Mouse (Mus musculus) testis, adult 2 months (tissue): Measurements from ENCODE around the gene Auts2. TPM values are rescaled to one million over a fixed set of nuclear protein-coding genes. Genes with fewer than 3 reads are reported as not detected.

Source experiments
- H3K27ac ChIP-seq: fragments of 200-500 bp; 2 replicates; pipeline ENCODE4 v1.5.1; 2012; ENCODE audit warnings: low read depth, low read length; ENCODE audit not compliant: control insufficient read depth, insufficient read depth
- H3K27me3 ChIP-seq: fragments of 200-500 bp; 2 replicates; pipeline ENCODE4 v1.6.1; 2012; ENCODE audit warnings: mild to moderate bottlenecking, low read length, moderate library complexity; ENCODE audit not compliant: control insufficient read depth, insufficient read depth
- H3K36me3 ChIP-seq: fragments of 200-500 bp; 2 replicates; pipeline ENCODE4 v1.6.1; 2012; ENCODE audit warnings: mild to moderate bottlenecking, low read length; ENCODE audit not compliant: control insufficient read depth, insufficient read depth
- H3K4me1 ChIP-seq: fragments of 200-500 bp; 2 replicates; pipeline ENCODE4 v1.6.1; 2012; ENCODE audit warnings: low read length; ENCODE audit not compliant: control insufficient read depth, insufficient read depth
- H3K4me3 ChIP-seq: fragments of 200-500 bp; 2 replicates; pipeline ENCODE4 v1.5.1; 2012; ENCODE audit warnings: low read depth, mild to moderate bottlenecking, low read length, moderate library complexity, mixed read lengths; ENCODE audit not compliant: control insufficient read depth
- CTCF ChIP-seq: fragments of 200-500 bp; IDR thresholded peaks from 2 replicates; pipeline ENCODE4 v1.5.1; 2012; ENCODE audit warnings: low read depth, mild to moderate bottlenecking, inconsistent platforms, low read length, moderate library complexity; ENCODE audit not compliant: control insufficient read depth, insufficient read depth, insufficient replicate concordance
- POLR2A ChIP-seq: fragments of 200-500 bp; IDR thresholded peaks from 2 replicates; pipeline ENCODE4 v1.6.1; 2012; ENCODE audit warnings: low read depth, mild to moderate bottlenecking, inconsistent platforms, low read length, moderate library complexity; ENCODE audit not compliant: control insufficient read depth
- polyA plus RNA-seq: library from polyadenylated mRNA; depleted of rRNA; stranded (reverse); fragments of >200 nt; gene quantifications from 2 replicates; pipeline ENCODE4 v1.2.3, GENCODE M21; 2012

Gene Auts2
- polyA plus RNA-seq, 1 experiment, result 4.3 TPM

DNA sequence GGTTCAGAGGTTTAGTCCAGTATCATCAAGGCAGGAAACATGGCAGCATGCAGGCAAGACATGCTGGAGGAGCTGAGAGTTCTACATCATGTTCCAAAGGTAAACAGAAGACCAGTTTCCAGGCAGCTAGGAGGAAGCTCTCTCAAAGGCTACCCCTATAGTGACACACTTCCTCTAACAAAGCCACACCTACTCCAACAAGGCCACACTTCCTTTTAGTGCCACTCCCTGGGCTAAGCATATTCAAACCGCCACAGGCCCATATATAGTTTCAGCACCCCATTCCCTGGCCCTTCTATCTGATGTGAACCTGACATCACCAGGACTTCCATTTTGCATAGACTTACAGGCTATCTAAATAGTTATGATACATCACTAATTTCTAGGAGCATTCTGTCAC, 863.6 kb downstream of the Auts2 start:
- Histone ChIP-seq H3K27me3 (no peaks in the 10 kb centered on the region), H3K27ac (no peak overlapping the region), H3K4me3 (no peak overlapping the region), H3K36me3 (no peaks in the 10 kb centered on the region), H3K4me1 (no peaks in the 10 kb centered on the region)
- TF ChIP-seq POLR2A, result no peak
- no peak for TF ChIP-seq CTCF

DNA sequence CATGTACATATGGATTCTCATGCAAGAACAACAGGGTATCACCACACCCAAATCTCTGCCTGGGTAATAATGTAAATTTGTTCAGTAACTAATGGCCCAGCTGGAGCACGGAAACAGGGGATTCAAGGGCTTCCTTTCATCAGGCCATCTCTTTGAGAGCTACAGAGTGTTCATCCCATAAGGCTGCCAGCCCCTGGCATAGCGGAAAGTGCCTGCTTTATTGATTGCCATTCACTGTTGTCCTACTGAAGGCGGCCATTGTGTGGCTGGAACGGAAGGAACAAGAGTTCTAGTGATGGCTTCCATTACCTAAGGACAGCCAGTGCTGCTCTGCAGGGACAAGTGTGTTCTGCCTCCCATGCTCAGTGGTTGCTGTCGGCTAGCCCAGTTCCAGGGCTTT, 865.6 kb downstream of the Auts2 start:
- Histone ChIP-seq H3K4me1 (no peaks in the 10 kb centered on the region), H3K27ac (no peak overlapping the region), H3K4me3 (no peak overlapping the region), H3K27me3 (no peaks in the 10 kb centered on the region), H3K36me3 (no peaks in the 10 kb centered on the region)
- TF ChIP-seq CTCF, result no peak
- no peak for TF ChIP-seq POLR2A

DNA sequence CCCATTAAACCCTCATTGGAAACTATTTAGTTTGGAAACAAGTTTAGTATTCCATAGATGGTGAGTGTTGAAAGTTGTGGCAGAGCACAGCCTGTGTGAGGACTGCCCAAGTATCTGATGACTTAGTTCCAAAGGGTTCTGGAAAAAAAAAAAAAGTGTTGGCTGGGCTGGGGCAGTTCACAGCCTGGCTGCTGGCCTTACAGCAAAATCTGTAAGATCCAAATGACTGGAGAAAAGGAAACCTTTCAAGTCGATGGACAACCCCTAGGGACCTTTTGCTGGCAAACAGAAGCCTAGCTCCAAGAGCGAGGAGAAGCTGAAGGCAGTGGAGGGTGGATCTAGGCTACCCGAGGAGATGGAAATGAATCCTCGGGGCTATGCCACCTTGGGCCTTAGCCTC, 869.4 kb downstream of the Auts2 start:
- Histone ChIP-seq H3K27ac (no peak overlapping the region), H3K4me3 (no peak overlapping the region), H3K4me1 (no peaks in the 10 kb centered on the region), H3K36me3 (no peaks in the 10 kb centered on the region), H3K27me3 (no peaks in the 10 kb centered on the region)
- no peak for TF ChIP-seq POLR2A
- no peak for TF ChIP-seq CTCF

DNA sequence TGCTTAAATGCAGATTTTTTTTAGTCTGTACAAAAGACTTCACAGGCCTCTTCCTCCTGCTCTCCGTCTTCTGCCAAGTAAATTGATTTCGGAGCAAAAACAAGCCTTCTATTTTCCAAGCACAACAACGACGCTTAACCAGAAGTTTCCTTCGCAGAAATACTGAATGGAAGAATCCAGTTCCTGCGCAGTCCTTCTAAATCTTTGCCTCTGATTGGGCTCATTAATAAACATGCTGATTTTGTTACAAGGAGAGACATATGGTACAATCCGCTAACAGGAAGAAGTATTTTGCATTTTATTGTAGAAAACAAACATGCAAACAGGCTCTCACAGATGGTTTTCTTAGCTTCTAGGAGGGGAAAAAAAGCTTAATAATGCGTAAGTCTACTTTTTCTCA, 878.1 kb downstream of the Auts2 start:
- no peaks in the 10 kb centered on the region for H3K36me3 ChIP-seq
- no peak overlapping the region for H3K4me3 ChIP-seq
- no peaks in the 10 kb centered on the region for H3K4me1 ChIP-seq
- H3K27ac ChIP-seq, result no peak overlapping the region
- TF ChIP-seq POLR2A (no peak), CTCF (no peak)
- H3K27me3 ChIP-seq, result no peaks in the 10 kb centered on the region

DNA sequence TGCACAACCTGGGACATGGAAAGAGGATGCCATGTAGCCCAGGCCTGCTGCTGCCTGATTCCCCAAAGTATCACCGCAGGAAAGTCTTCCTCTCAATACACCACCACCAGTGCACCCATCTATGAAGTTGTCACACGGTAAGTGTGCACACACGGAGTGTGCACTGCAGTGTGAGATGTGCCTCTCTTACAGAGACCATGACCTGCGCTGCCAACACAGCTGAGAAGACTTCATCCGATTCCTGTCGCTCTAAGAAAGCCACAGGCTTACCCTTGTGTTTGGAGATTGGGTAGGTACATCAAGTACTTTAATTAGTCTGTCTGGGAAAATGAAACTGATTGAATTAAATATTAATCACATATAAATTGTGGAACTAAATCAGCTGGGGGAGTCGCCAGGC, 878.5 kb downstream of the Auts2 start:
- H3K4me1 ChIP-seq, result no peaks in the 10 kb centered on the region
- no peak overlapping the region for H3K4me3 ChIP-seq
- TF ChIP-seq CTCF, result no peak
- no peak for TF ChIP-seq POLR2A
- no peaks in the 10 kb centered on the region for H3K27me3 ChIP-seq
- H3K36me3 ChIP-seq, result no peaks in the 10 kb centered on the region
- H3K27ac ChIP-seq, result no peak overlapping the region

DNA sequence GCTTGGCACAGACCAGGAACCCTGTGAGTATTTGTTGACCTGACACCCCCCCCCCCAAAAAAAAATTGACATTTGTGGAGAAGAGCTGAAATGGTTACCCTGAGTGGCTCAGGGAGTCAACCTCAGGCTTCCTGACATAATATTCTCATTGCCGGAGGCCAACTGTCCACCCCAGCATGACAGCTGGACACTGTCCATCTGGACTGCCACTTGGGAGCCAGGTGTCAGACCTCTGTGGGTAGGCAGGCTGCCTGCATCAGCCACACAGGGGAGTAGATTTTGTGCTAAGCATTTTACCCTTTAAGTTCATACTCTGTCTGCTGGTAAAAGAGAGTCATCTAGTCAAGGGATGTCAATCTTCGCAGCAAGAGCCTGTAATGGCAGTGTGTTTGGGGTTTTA, 880.5 kb downstream of the Auts2 start:
- Histone ChIP-seq H3K36me3 (no peaks in the 10 kb centered on the region), H3K27me3 (no peaks in the 10 kb centered on the region), H3K27ac (no peak overlapping the region), H3K4me1 (no peaks in the 10 kb centered on the region), H3K4me3 (no peak overlapping the region)
- TF ChIP-seq CTCF, result no peak
- TF ChIP-seq POLR2A, result no peak

DNA sequence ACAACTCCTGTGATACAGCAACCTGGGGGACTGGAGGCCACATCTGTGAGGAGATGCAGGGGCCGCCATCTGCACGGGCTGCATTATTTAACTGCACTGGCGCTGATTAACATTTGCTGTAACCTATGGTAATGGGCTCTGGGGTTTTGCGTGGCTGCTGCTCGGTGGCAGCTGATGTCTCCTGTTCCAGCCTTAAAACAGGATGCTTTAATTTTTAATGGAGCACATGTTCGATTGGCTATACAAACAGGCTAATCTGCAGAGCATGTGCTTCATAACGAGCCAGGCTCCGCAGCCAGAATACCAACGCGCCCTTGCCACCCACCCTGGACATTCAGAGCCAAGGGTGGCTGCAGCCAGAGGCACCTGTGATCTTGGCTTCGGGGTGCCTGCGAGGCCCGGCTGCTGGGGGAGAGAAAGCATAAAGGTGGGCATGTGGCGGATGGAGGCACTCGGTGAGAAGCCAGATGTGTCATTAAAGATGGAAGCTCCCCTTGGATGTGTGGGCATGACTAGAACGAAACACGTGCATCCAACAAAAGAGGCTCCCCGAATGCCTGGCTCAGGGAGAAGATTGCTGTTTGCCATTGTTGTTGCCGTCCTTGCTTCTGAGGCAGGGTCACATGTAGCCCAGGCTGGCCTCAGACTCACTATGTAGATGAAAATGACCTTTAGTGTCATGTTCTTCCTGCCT, 884.2 kb downstream of the Auts2 start:
- TF ChIP-seq CTCF (no peak), POLR2A (no peak)
- no peaks in the 10 kb centered on the region for H3K27me3 ChIP-seq
- H3K4me1 ChIP-seq, result no peaks in the 10 kb centered on the region
- H3K4me3 ChIP-seq, result no peak overlapping the region
- H3K36me3 ChIP-seq, result no peaks in the 10 kb centered on the region
- no peak overlapping the region for H3K27ac ChIP-seq
